ENCODE assay signal across 28 mouse cellular contexts in genomic region chr16:37919000-37919399, GRCm38 (mm10). TPM values are rescaled to one million over a fixed set of nuclear protein-coding genes. Genes with fewer than 3 reads are reported as not detected.
DNase-seq lines count a peak whose midpoint lies in the region; ATAC-seq and TF ChIP-seq lines count a peak whose summit lies in the region.
"Had no signal": no experiment of that assay in that cellular context is flagged by ENCODE, and none has a peak within 500 bp of the region (broad histone marks: within the 10 kb centered on the region; RNA-seq: fewer than 3 reads in every experiment).

No protein-coding gene starts in this region.

- no peak overlapping the region for H3K4me3 ChIP-seq in heart, adult 2 months
- no peak overlapping the region for H3K4me3 ChIP-seq in liver, postnatal 0 days (ENCODE audit: low read depth, low read length)
- H3K4me3 ChIP-seq in liver, embryonic 11.5 days (ENCODE audit: low read depth, low read length): no peak overlapping the region
- H3K4me3 ChIP-seq: embryonic facial prominence, embryonic 12.5 days; erythroblast, embryonic 14.5 days; heart, embryonic 12.5 days; hindbrain, embryonic 13.5 days; liver, embryonic 12.5 days; lung, embryonic 15.5 days; midbrain, embryonic 10.5 days had no signal

- ATAC-seq in liver, postnatal 0 days: no peak
- no peak for ATAC-seq in liver, embryonic 11.5 days (replicated peaks; ENCODE audit: low FRiP score)
- ATAC-seq: forebrain, embryonic 14.5 days; liver, embryonic 12.5 days had no signal

- TF ChIP-seq CTCF in heart, adult 2 months (IDR thresholded peaks at IDR 0.05): 0 out of 2 replicates have a peak, but pooled peaks have one; percentile 21
- 0 out of 2 replicates have a peak, but pooled peaks have one; percentile 14 for TF ChIP-seq CTCF in liver, postnatal 0 days (IDR thresholded peaks at IDR 0.05; ENCODE audit: low read depth)
- peak; percentile 35; the same call in 1 of the 2 replicates for TF ChIP-seq CTCF in brain, embryonic 14.5 days (IDR thresholded peaks at IDR 0.05; ENCODE audit: borderline replicate concordance, extremely low read depth, insufficient read depth, insufficient read length)

- no peak overlapping the region for H3K4me2 ChIP-seq in liver, postnatal 0 days (ENCODE audit: low read depth, low read length)
- H3K4me2 ChIP-seq in liver, embryonic 11.5 days: no peak overlapping the region
- H3K4me2 ChIP-seq: embryonic facial prominence, embryonic 12.5 days; heart, embryonic 12.5 days; hindbrain, embryonic 13.5 days; liver, embryonic 12.5 days; lung, embryonic 15.5 days had no signal

- no peaks in the 10 kb centered on the region for H3K4me1 ChIP-seq in heart, adult 2 months (ENCODE audit: control insufficient read depth, insufficient read depth, low read length)
- H3K4me1 ChIP-seq in liver, postnatal 0 days (ENCODE audit: insufficient read depth): no peaks in the 10 kb centered on the region
- H3K4me1 ChIP-seq in liver, embryonic 11.5 days (replicated peaks; ENCODE audit: control insufficient read depth, insufficient read depth, low read length): no peaks in the 10 kb centered on the region
- H3K4me1 ChIP-seq: embryonic facial prominence, embryonic 12.5 days; heart, embryonic 12.5 days; liver, embryonic 12.5 days had no signal

- no peak for TF ChIP-seq POLR2A in heart, adult 2 months (IDR thresholded peaks at IDR 0.05; ENCODE audit: insufficient read depth, low read depth, low read length)
- no peak for TF ChIP-seq POLR2A in brain, embryonic 14.5 days (IDR thresholded peaks at IDR 0.05; ENCODE audit: borderline replicate concordance, extremely low read depth, insufficient read depth, insufficient read length, poor library complexity, severe bottlenecking)

- intact Hi-C loops in heart, adult 2 months (cut with DNase I): no loop called here

- H3K79me2 ChIP-seq in heart, adult 2 months (replicated peaks; ENCODE audit: control insufficient read depth, insufficient read depth, low read length): no peaks in the 10 kb centered on the region

- no peak for DNase-seq in heart, adult 2 months
- DNase-seq in heart, adult 11 months: no peak
- DNase-seq in liver, postnatal 0 days: no peak
- no peak for DNase-seq in liver, embryonic 11.5 days (ENCODE audit: low spot score)
- DNase-seq in ES-CJ7 (ENCODE audit: low read depth, low spot score): peak; percentile 68
- DNase-seq in brain, embryonic 14.5 days (ENCODE audit: low read depth): no peak
- no peak for DNase-seq in embryo, embryonic 10 days (ENCODE audit: low spot score)
- DNase-seq in cerebellum, adult 9-11 months: no peak
- DNase-seq: cerebellum, adult 8-10 months; heart, postnatal 14 days; kidney, adult 18-20 months; kidney, postnatal 14 days; right cerebral cortex, adult 18-20 months; thymus, adult 18-20 months had no signal

- no peak overlapping the region for H3K27ac ChIP-seq in heart, adult 2 months
- no peak overlapping the region for H3K27ac ChIP-seq in liver, postnatal 0 days (ENCODE audit: low read depth)
- no peak overlapping the region for H3K27ac ChIP-seq in liver, embryonic 11.5 days (ENCODE audit: low read depth, low read length)
- H3K27ac ChIP-seq: embryonic facial prominence, embryonic 12.5 days; liver, embryonic 12.5 days; lung, embryonic 15.5 days; macrophage; midbrain, embryonic 10.5 days had no signal

- no peak for TF ChIP-seq EP300 in heart, adult 2 months (IDR thresholded peaks at IDR 0.05; ENCODE audit: insufficient read depth, low read depth, low read length)
- no peak for TF ChIP-seq EP300 in liver, postnatal 0 days (IDR thresholded peaks at IDR 0.05; ENCODE audit: low read depth)

- H3K9ac ChIP-seq in heart, adult 2 months (ENCODE audit: low read depth, low read length): no peak overlapping the region
- H3K9ac ChIP-seq in liver, postnatal 0 days (replicated peaks): no peak overlapping the region
- H3K9ac ChIP-seq in liver, embryonic 11.5 days (ENCODE audit: low read depth, low read length): no peak overlapping the region
- H3K9ac ChIP-seq: embryonic facial prominence, embryonic 12.5 days; heart, embryonic 12.5 days; hindbrain, embryonic 13.5 days; liver, embryonic 12.5 days; lung, embryonic 15.5 days had no signal

- H3K27me3 ChIP-seq in heart, adult 2 months (ENCODE audit: control insufficient read depth, insufficient read depth, low read length): peaks cover 3% of the 10 kb centered on the region; the same call in 1 of the 2 replicates
- H3K27me3 ChIP-seq in liver, postnatal 0 days (ENCODE audit: insufficient read depth, low read length): peaks cover 18% of the 10 kb centered on the region; the same call in 1 of the 2 replicates
- peaks cover 28% of the 10 kb centered on the region for H3K27me3 ChIP-seq in liver, embryonic 11.5 days (replicated peaks; ENCODE audit: control insufficient read depth, insufficient read depth, low read length)

- 90% methylated on average over 6 of the region's 6 CpGs for WGBS in heart, adult 2 months
- WGBS in liver, postnatal 0 days (ENCODE audit: insufficient replicate concordance): 83% methylated on average over 6 of the region's 6 CpGs
- WGBS in liver, embryonic 11.5 days: 88% methylated on average over 6 of the region's 6 CpGs

- no peaks in the 10 kb centered on the region for H3K9me3 ChIP-seq in liver, postnatal 0 days (ENCODE audit: low read length)
- no peaks in the 10 kb centered on the region for H3K9me3 ChIP-seq in liver, embryonic 11.5 days (ENCODE audit: control insufficient read depth, low read length)
- H3K9me3 ChIP-seq: embryonic facial prominence, embryonic 12.5 days; heart, embryonic 12.5 days; hindbrain, embryonic 13.5 days; liver, embryonic 12.5 days; lung, embryonic 15.5 days; midbrain, embryonic 10.5 days had no signal

- no peaks in the 10 kb centered on the region for H3K36me3 ChIP-seq in heart, adult 2 months (ENCODE audit: control insufficient read depth, insufficient read depth, low read length)
- no peaks in the 10 kb centered on the region for H3K36me3 ChIP-seq in liver, postnatal 0 days (replicated peaks; ENCODE audit: insufficient read depth, low read length)
- H3K36me3 ChIP-seq in liver, embryonic 11.5 days (ENCODE audit: control insufficient read depth, insufficient read depth, low read length): no peaks in the 10 kb centered on the region
- H3K36me3 ChIP-seq: embryonic facial prominence, embryonic 12.5 days; heart, embryonic 12.5 days; hindbrain, embryonic 13.5 days; liver, embryonic 12.5 days; lung, embryonic 15.5 days; midbrain, embryonic 10.5 days had no signal

RNA-seq across cellular contexts. Expression of gene Gpr156, which starts 2.7 kb away (rescaled TPM):
- under 1 TPM in 1 of 2 experiments, not detected in 1; 0.07 TPM for total RNA-seq in heart, adult 2 months (2021)
- 0.02 and 0.09 TPM in 2 replicates for polyA plus RNA-seq in heart, adult 2 months (2012; rRNA removed)
- 0.02 TPM in 1 of 2 replicates, not detected in the other for polyA plus RNA-seq in liver, postnatal 0 days (2015; fragmentation: Nextera tagmentation; extraction: Ambion mirVana)
- polyA plus RNA-seq in liver, embryonic 11.5 days (2014; fragmentation: Nextera tagmentation; extraction: Ambion mirVana): 0.08 TPM in 1 of 2 replicates, not detected in the other
- 6.0 and 7.0 TPM in 2 replicates for polyA plus RNA-seq in brain, embryonic 14.5 days (2012; rRNA removed)
- total RNA-seq: monocyte, adult 5-6 weeks had no signal
- polyA plus RNA-seq: erythroblast, embryonic 14.5 days; liver, embryonic 12.5 days; macrophage had no signal

RNA-seq across cellular contexts. Expression of gene Lrrc58, which starts 50.8 kb away (rescaled TPM):
- total RNA-seq in heart, adult 2 months (2021): 10 to 100 TPM; 64.4 to 83.5 TPM
- 11.8 and 21.1 TPM in 2 replicates for polyA plus RNA-seq in heart, adult 2 months (2012; rRNA removed)
- polyA plus RNA-seq in liver, postnatal 0 days (2015; fragmentation: Nextera tagmentation; extraction: Ambion mirVana): 10.8 and 11.6 TPM in 2 replicates
- polyA plus RNA-seq in liver, embryonic 11.5 days (2014; fragmentation: Nextera tagmentation; extraction: Ambion mirVana): 35.9 and 36.2 TPM in 2 replicates
- 21.9 and 32.2 TPM in 2 replicates for polyA plus RNA-seq in brain, embryonic 14.5 days (2012; rRNA removed)

RNA-seq across cellular contexts. Expression of gene Gm36028, which starts 58.1 kb away (rescaled TPM):
- 1 to 10 TPM; 1.0 TPM for total RNA-seq in heart, adult 2 months (2021)
- 0.10 and 0.35 TPM in 2 replicates for polyA plus RNA-seq in heart, adult 2 months (2012; rRNA removed)
- 0.09 TPM in 1 of 2 replicates, not detected in the other for polyA plus RNA-seq in liver, postnatal 0 days (2015; fragmentation: Nextera tagmentation; extraction: Ambion mirVana)
- polyA plus RNA-seq in liver, embryonic 11.5 days (2014; fragmentation: Nextera tagmentation; extraction: Ambion mirVana): 0.36 TPM in 1 of 2 replicates, not detected in the other
- polyA plus RNA-seq in brain, embryonic 14.5 days (2012; rRNA removed): 0.25 and 0.43 TPM in 2 replicates
- total RNA-seq: gastrocnemius, postnatal 4 days; monocyte, adult 5-6 weeks had no signal
- polyA plus RNA-seq: erythroblast, embryonic 14.5 days; hindbrain, embryonic 13.5 days; limb, embryonic 11.5 days; liver, embryonic 12.5 days; macrophage; neural tube, embryonic 11.5 days; stomach, embryonic 14.5 days had no signal
